Mouse (Mus musculus) myocyte (in vitro differentiated cells): ENCODE measurements at regions not wholly inside any gene's neighbourhood (a gene's known extent, or its start where the extent isn't known, plus 50 kb on each side); places are given as distances from the start of the nearest gene placed in this dataset.
A peak's percentile ranks its signal among the peaks of the same experiment; 100 is the strongest.

Source experiments
- H3K27me3 ChIP-seq: one replicate; pipeline ENCODE4 v1.6.1; 2011; ENCODE audit not compliant: control insufficient read depth, insufficient read depth, insufficient read length
- H3K36me3 ChIP-seq: one replicate; pipeline ENCODE4 v1.6.1; 2011; ENCODE audit not compliant: control insufficient read depth, insufficient read depth
- H3K4me2 ChIP-seq: one replicate; pipeline ENCODE4 v1.6.1; 2011; ENCODE audit warnings: low read depth, control low read depth
- H3K4me3 ChIP-seq: one replicate; pipeline ENCODE4 v1.5.1; 2011; ENCODE audit warnings: mild to moderate bottlenecking, control low read depth, moderate library complexity
- H3K79me2 ChIP-seq: one replicate; pipeline ENCODE4 v1.6.1; 2011; ENCODE audit not compliant: control insufficient read depth, insufficient read depth
- H3ac ChIP-seq: one replicate; pipeline ENCODE4 v1.6.1; 2011; ENCODE audit not compliant: control insufficient read depth, insufficient read length
- CEBPB ChIP-seq: IDR thresholded peaks from 2 replicates; pipeline ENCODE4 v1.6.1; 2011; ENCODE audit warnings: mild to moderate bottlenecking, moderate library complexity; ENCODE audit not compliant: poor library complexity, insufficient read depth, severe bottlenecking
- E2F4 ChIP-seq: IDR thresholded peaks from one replicate; pipeline ENCODE4 v1.6.1; 2011; ENCODE audit warnings: mild to moderate bottlenecking, control low read depth, moderate library complexity; ENCODE audit not compliant: insufficient read depth
- MAX ChIP-seq: IDR thresholded peaks from one replicate; pipeline ENCODE4 v1.6.1; 2011; ENCODE audit warnings: low read depth, mild to moderate bottlenecking, control low read depth
- MYOD1 ChIP-seq, 3 experiments: IDR thresholded peaks; one replicate each; pipeline ENCODE4 v1.6.1; 2011; ENCODE audit warnings: control low read depth in 2 of 3, low read depth in 2 of 3, mild to moderate bottlenecking in 2 of 3, moderate library complexity in 1 of 3; ENCODE audit not compliant: insufficient read length in 2 of 3, control insufficient read depth in 1 of 3
- MYOG ChIP-seq, 3 experiments: IDR thresholded peaks; one replicate each; pipeline ENCODE4 v1.6.1; 2011; ENCODE audit warnings: control low read depth in 2 of 3, low read depth in 2 of 3, mild to moderate bottlenecking in 2 of 3; ENCODE audit not compliant: insufficient read length in 2 of 3, control insufficient read depth in 1 of 3, insufficient read depth in 1 of 3
- POLR2A ChIP-seq: IDR thresholded peaks from one replicate; pipeline ENCODE4 v1.6.1; 2011; ENCODE audit warnings: low read depth, mild to moderate bottlenecking, control low read depth, moderate library complexity; ENCODE audit not compliant: insufficient read length
- POLR2AphosphoS2 ChIP-seq: IDR thresholded peaks from one replicate; pipeline ENCODE4 v1.6.1; 2011; ENCODE audit warnings: low read depth, control low read depth; ENCODE audit not compliant: insufficient read length
- REST ChIP-seq: IDR thresholded peaks from one replicate; pipeline ENCODE4 v1.6.1; 2011; ENCODE audit warnings: mild to moderate bottlenecking, control low read depth, moderate library complexity; ENCODE audit not compliant: insufficient read depth, insufficient read length
- SRF ChIP-seq: IDR thresholded peaks from one replicate; pipeline ENCODE4 v1.6.1; 2011; ENCODE audit warnings: low read depth; ENCODE audit not compliant: control insufficient read depth, insufficient read length
- TCF12 ChIP-seq: IDR thresholded peaks from one replicate; pipeline ENCODE4 v1.6.1; 2011; ENCODE audit warnings: mild to moderate bottlenecking, control low read depth; ENCODE audit not compliant: poor library complexity, insufficient read depth, severe bottlenecking
- TCF3 ChIP-seq: IDR thresholded peaks from one replicate; pipeline ENCODE4 v1.6.1; 2011; ENCODE audit warnings: low read depth, control low read depth; ENCODE audit not compliant: insufficient read length
- USF1 ChIP-seq: IDR thresholded peaks from one replicate; pipeline ENCODE4 v1.6.1; 2011; ENCODE audit warnings: low read depth, mild to moderate bottlenecking, control low read depth, moderate library complexity

GRCm38 (mm10) chr1:71977361-71977760, 234.7 kb downstream of the Mreg start:
- no peak overlapping the region for H3K4me3 ChIP-seq
- TF ChIP-seq MYOD1 (IDR thresholded peaks at IDR 0.05; ENCODE audit: control insufficient read depth in 1 of 3, insufficient read length in 2 of 3, low read depth in 2 of 3) (no peak), REST (no peak), POLR2AphosphoS2 (no peak), USF1 (no peak), TCF12 (no peak), TCF3 (no peak), SRF (no peak), POLR2A (no peak), MYOG (IDR thresholded peaks at IDR 0.05; ENCODE audit: control insufficient read depth in 1 of 3, insufficient read depth in 1 of 3, insufficient read length in 2 of 3, low read depth in 2 of 3) (no peak), MAX (no peak), E2F4 (no peak)

GRCm38 (mm10) chr1:71974715-71975114, 237.4 kb downstream of the Mreg start:
- no peak overlapping the region for H3K4me2 ChIP-seq
- H3K36me3 ChIP-seq = no peaks in the 10 kb centered on the region
- TF ChIP-seq MYOG (IDR thresholded peaks at IDR 0.05; ENCODE audit: control insufficient read depth in 1 of 3, insufficient read depth in 1 of 3, insufficient read length in 2 of 3, low read depth in 2 of 3) = no peak
- TF ChIP-seq MYOD1 (IDR thresholded peaks at IDR 0.05; ENCODE audit: control insufficient read depth in 1 of 3, insufficient read length in 2 of 3, low read depth in 2 of 3) = no peak
- TF ChIP-seq REST = no peak
- TF ChIP-seq POLR2AphosphoS2 = no peak
- no peak for TF ChIP-seq MAX
- TF ChIP-seq TCF3 = no peak
- no peak for TF ChIP-seq SRF
- no peak for TF ChIP-seq USF1
- TF ChIP-seq CEBPB = no peak
- no peaks in the 10 kb centered on the region for H3K79me2 ChIP-seq
- no peak overlapping the region for H3K4me3 ChIP-seq
- no peak overlapping the region for H3ac ChIP-seq
- no peaks in the 10 kb centered on the region for H3K27me3 ChIP-seq

More at GRCm38 (mm10) chr1:71977361-71977760, 234.7 kb downstream of the Mreg start:
- H3K27me3 ChIP-seq = no peaks in the 10 kb centered on the region
- no peak overlapping the region for H3ac ChIP-seq
- H3K4me2 ChIP-seq = no peak overlapping the region
- H3K79me2 ChIP-seq = no peaks in the 10 kb centered on the region
- no peaks in the 10 kb centered on the region for H3K36me3 ChIP-seq

DNA sequence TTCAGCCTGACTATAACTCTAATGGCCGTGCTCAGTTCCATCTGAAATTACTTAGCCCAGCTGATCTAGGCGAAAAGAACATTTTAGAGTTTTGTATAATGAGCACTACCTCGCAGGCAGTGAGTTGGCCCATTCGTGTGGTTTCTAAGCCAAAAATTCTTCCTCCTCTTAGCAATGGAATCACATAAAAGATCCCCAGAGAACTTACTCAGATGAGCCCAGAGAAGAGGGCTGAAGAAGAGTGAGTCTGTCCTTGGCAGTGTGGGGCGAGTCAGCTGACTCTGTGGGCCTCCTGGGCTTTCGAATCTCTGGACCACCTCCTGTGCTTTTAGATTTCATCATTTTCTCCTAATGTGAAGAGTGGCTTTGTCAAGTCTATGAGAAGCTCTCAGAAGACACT, 240.2 kb downstream of the Mreg start:
- Histone ChIP-seq H3K36me3 (no peaks in the 10 kb centered on the region), H3K79me2 (no peaks in the 10 kb centered on the region), H3K27me3 (no peaks in the 10 kb centered on the region), H3K4me3 (no peak overlapping the region), H3K4me2 (no peak overlapping the region), H3ac (no peak overlapping the region)
- peak; percentile 47 for TF ChIP-seq USF1
- no peak for TF ChIP-seq TCF12

GRCm38 (mm10) chr1:71970771-71971170, 241.3 kb downstream of the Mreg start:
- TF ChIP-seq MAX = no peak
- TF ChIP-seq TCF12 = no peak
- Histone ChIP-seq H3K79me2 (no peaks in the 10 kb centered on the region), H3ac (no peak overlapping the region), H3K36me3 (no peaks in the 10 kb centered on the region), H3K4me2 (no peak overlapping the region), H3K27me3 (no peaks in the 10 kb centered on the region), H3K4me3 (no peak overlapping the region)

DNA sequence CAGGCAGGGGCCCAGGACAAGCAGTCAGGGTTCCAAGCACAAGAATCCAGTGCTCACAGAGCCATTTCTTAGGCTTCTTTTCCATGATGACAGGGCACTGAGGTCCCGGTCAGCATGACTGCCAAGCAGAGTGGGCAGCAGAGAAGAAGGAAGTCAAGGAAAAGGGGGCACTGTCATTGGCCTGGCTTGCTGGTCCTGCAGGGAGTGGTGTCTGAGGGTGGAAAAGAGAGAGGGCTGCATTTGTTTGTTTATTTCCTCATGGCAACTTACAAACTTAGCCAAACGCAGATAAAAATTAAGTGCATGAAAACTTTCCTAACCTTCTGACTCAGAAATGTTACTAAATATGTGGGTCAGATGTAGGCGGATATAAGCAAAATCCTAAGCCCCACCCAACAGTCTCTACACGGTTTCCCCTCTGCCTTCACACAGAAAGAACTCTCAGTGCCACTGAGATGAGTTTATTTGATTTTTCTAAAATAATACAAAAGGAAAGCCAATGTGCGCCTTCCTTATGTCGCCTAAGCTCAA, 244.5 kb downstream of the Mreg start:
- no peak overlapping the region for H3K4me3 ChIP-seq
- no peaks in the 10 kb centered on the region for H3K27me3 ChIP-seq
- no peak overlapping the region for H3K4me2 ChIP-seq
- no peak overlapping the region for H3ac ChIP-seq
- H3K36me3 ChIP-seq = no peaks in the 10 kb centered on the region
- TF ChIP-seq E2F4 = no peak
- TF ChIP-seq TCF3 = no peak
- no peaks in the 10 kb centered on the region for H3K79me2 ChIP-seq

GRCm38 (mm10) chr1:71964450-71965126, 247.5 kb downstream of the Mreg start:
- no peak for TF ChIP-seq TCF12
- no peak for TF ChIP-seq MYOD1 (IDR thresholded peaks at IDR 0.05; ENCODE audit: control insufficient read depth in 1 of 3, insufficient read length in 2 of 3, low read depth in 2 of 3)
- no peak for TF ChIP-seq SRF
- TF ChIP-seq E2F4 = no peak
- TF ChIP-seq REST = no peak
- TF ChIP-seq POLR2A = no peak
- no peak for TF ChIP-seq TCF3
- TF ChIP-seq POLR2AphosphoS2 = no peak
- TF ChIP-seq USF1 = no peak
- TF ChIP-seq MYOG (IDR thresholded peaks at IDR 0.05; ENCODE audit: control insufficient read depth in 1 of 3, insufficient read depth in 1 of 3, insufficient read length in 2 of 3, low read depth in 2 of 3) = no peak
- TF ChIP-seq CEBPB = no peak
- no peak for TF ChIP-seq MAX
- Histone ChIP-seq H3K36me3 (no peaks in the 10 kb centered on the region), H3K27me3 (no peaks in the 10 kb centered on the region), H3ac (no peak overlapping the region), H3K4me2 (no peak overlapping the region), H3K4me3 (no peak overlapping the region), H3K79me2 (no peaks in the 10 kb centered on the region)
